8 mouse cellular contexts compared by ENCODE assay signal in genomic region chr11:106998651-106999150, GRCm38 (mm10). TPM values are rescaled to one million over a fixed set of nuclear protein-coding genes. Genes with fewer than 3 reads are reported as not detected.
DNase-seq lines count a peak whose midpoint lies in the region; ATAC-seq and TF ChIP-seq lines count a peak whose summit lies in the region.

No protein-coding gene starts in this region.

- no peaks in the 10 kb centered on the region for H3K27me3 ChIP-seq in embryonic facial prominence, embryonic 12.5 days
- no peaks in the 10 kb centered on the region for H3K27me3 ChIP-seq in hindbrain, embryonic 16.5 days (replicated peaks; ENCODE audit: control insufficient read depth, insufficient read depth, low read length)
- H3K27me3 ChIP-seq in midbrain, embryonic 11.5 days (ENCODE audit: control insufficient read depth, insufficient read depth, low read length) = no peaks in the 10 kb centered on the region
- H3K27me3 ChIP-seq in stomach, embryonic 16.5 days (ENCODE audit: control insufficient read depth, insufficient read depth, low read length) = no peaks in the 10 kb centered on the region

- no peak for DNase-seq in lung, adult 2 months
- DNase-seq in lung, postnatal 36 days = no peak
- peak; percentile 58 for DNase-seq in R1 (ENCODE audit: low read depth, low spot score)
- DNase-seq in midbrain, embryonic 11.5 days (ENCODE audit: low spot score, missing footprints) = peak; percentile 96
- no peak for DNase-seq in testis, postnatal 14 days (ENCODE audit: low spot score)

- H3K4me2 ChIP-seq in embryonic facial prominence, embryonic 12.5 days (replicated peaks) = peak overlapping the region; percentile 63
- peak overlapping the region; percentile 61 for H3K4me2 ChIP-seq in hindbrain, embryonic 16.5 days (ENCODE audit: low read length)
- H3K4me2 ChIP-seq in midbrain, embryonic 11.5 days = peak overlapping the region; percentile 56
- peak overlapping the region; percentile 46 for H3K4me2 ChIP-seq in stomach, embryonic 16.5 days (ENCODE audit: low read depth, low read length)

- peak overlapping the region; percentile 80 for H3K4me3 ChIP-seq in lung, adult 2 months (replicated peaks; ENCODE audit: extremely low read depth, low read depth, low read length)
- peak overlapping the region; percentile 100 for H3K4me3 ChIP-seq in embryonic facial prominence, embryonic 12.5 days
- H3K4me3 ChIP-seq in hindbrain, embryonic 16.5 days (ENCODE audit: low read length) = peak overlapping the region; percentile 69
- H3K4me3 ChIP-seq in midbrain, embryonic 11.5 days (ENCODE audit: low read depth, low read length) = peak overlapping the region; percentile 99
- H3K4me3 ChIP-seq in stomach, embryonic 16.5 days (replicated peaks; ENCODE audit: low read length) = peak overlapping the region; percentile 97

- no peak for TF ChIP-seq POLR2A in lung, adult 2 months (IDR thresholded peaks at IDR 0.05; ENCODE audit: borderline replicate concordance, extremely low read depth, low read depth, low read length)

- no peaks in the 10 kb centered on the region for H3K9me3 ChIP-seq in embryonic facial prominence, embryonic 12.5 days
- H3K9me3 ChIP-seq in hindbrain, embryonic 16.5 days (ENCODE audit: control insufficient read depth, low read length) = no peaks in the 10 kb centered on the region
- no peaks in the 10 kb centered on the region for H3K9me3 ChIP-seq in midbrain, embryonic 11.5 days (ENCODE audit: control insufficient read depth, low read length)
- H3K9me3 ChIP-seq in stomach, embryonic 16.5 days (replicated peaks; ENCODE audit: control insufficient read depth, low read length) = no peaks in the 10 kb centered on the region

- ATAC-seq in embryonic facial prominence, embryonic 12.5 days (ENCODE audit: insufficient number of reproducible peaks, insufficient read depth, low FRiP score, low TSS enrichment) = peak; percentile 16; the same call in 1 of the 2 replicates
- ATAC-seq in hindbrain, embryonic 16.5 days = peak; percentile 41; the same call in 1 of the 2 replicates
- ATAC-seq in midbrain, embryonic 11.5 days (ENCODE audit: low FRiP score) = peak; percentile 8
- ATAC-seq in stomach, embryonic 16.5 days (ENCODE audit: insufficient read depth, low FRiP score) = peak; percentile 5; the same call in 1 of the 2 replicates

- WGBS in lung, adult 2 months = under 1% methylated on average over 26 of the region's 26 CpGs
- WGBS in embryonic facial prominence, embryonic 12.5 days = under 1% methylated on average over 25 of the region's 26 CpGs
- under 1% methylated on average over 26 of the region's 26 CpGs for WGBS in hindbrain, embryonic 16.5 days
- WGBS in midbrain, embryonic 11.5 days = under 1% methylated on average over 26 of the region's 26 CpGs
- 0% methylated on average over 26 of the region's 26 CpGs for WGBS in stomach, embryonic 16.5 days

- peaks cover 29% of the 10 kb centered on the region for H3K36me3 ChIP-seq in embryonic facial prominence, embryonic 12.5 days
- peaks cover 14% of the 10 kb centered on the region for H3K36me3 ChIP-seq in hindbrain, embryonic 16.5 days (ENCODE audit: control insufficient read depth, insufficient read depth, low read length)
- H3K36me3 ChIP-seq in midbrain, embryonic 11.5 days (ENCODE audit: control insufficient read depth, insufficient read depth, low read length) = peaks cover 25% of the 10 kb centered on the region
- H3K36me3 ChIP-seq in stomach, embryonic 16.5 days (ENCODE audit: control insufficient read depth, insufficient read depth, low read length) = peaks cover 25% of the 10 kb centered on the region

- H3K27ac ChIP-seq in embryonic facial prominence, embryonic 12.5 days = peak overlapping the region; percentile 94
- H3K27ac ChIP-seq in hindbrain, embryonic 16.5 days (ENCODE audit: low read depth, low read length) = peak overlapping the region; percentile 68
- peak overlapping the region; percentile 85 for H3K27ac ChIP-seq in midbrain, embryonic 11.5 days (ENCODE audit: low read depth, low read length)
- H3K27ac ChIP-seq in stomach, embryonic 16.5 days (ENCODE audit: low read length) = peak overlapping the region; percentile 89

- peak overlapping the region; percentile 97 for H3K9ac ChIP-seq in embryonic facial prominence, embryonic 12.5 days
- peak overlapping the region; percentile 74 for H3K9ac ChIP-seq in hindbrain, embryonic 16.5 days (ENCODE audit: low read depth, low read length)
- peak overlapping the region; percentile 99 for H3K9ac ChIP-seq in midbrain, embryonic 11.5 days (ENCODE audit: low read length)
- peak overlapping the region; percentile 94 for H3K9ac ChIP-seq in stomach, embryonic 16.5 days (ENCODE audit: low read length)

- TF ChIP-seq CTCF in lung, adult 2 months (IDR thresholded peaks at IDR 0.05; ENCODE audit: insufficient read depth, low read length) = no peak

- peaks cover 8% of the 10 kb centered on the region; the same call in 1 of the 2 replicates for H3K4me1 ChIP-seq in lung, adult 2 months (ENCODE audit: control insufficient read depth, insufficient read depth, low read length)
- 0 out of 2 replicates have a peak, but pooled peaks cover 5% of the 10 kb centered on the region for H3K4me1 ChIP-seq in embryonic facial prominence, embryonic 12.5 days
- no peaks in the 10 kb centered on the region for H3K4me1 ChIP-seq in hindbrain, embryonic 16.5 days (ENCODE audit: control insufficient read depth, insufficient read depth, low read depth, low read length)
- H3K4me1 ChIP-seq in midbrain, embryonic 11.5 days (ENCODE audit: control insufficient read depth, insufficient read depth, low read length) = peaks cover 4% of the 10 kb centered on the region; the same call in 1 of the 2 replicates
- peaks cover 26% of the 10 kb centered on the region for H3K4me1 ChIP-seq in stomach, embryonic 16.5 days (ENCODE audit: control insufficient read depth, insufficient read depth, low read length)

RNA-seq across cellular contexts. Expression of gene Kpna2, which starts 0.6 kb away (rescaled TPM):
- 3.0 and 13.6 TPM in 2 replicates for polyA plus RNA-seq in lung, adult 2 months (2012; rRNA removed)
- 417 and 444 TPM in 2 replicates for polyA plus RNA-seq in embryonic facial prominence, embryonic 12.5 days (2016; fragmentation: Nextera tagmentation; extraction: Ambion mirVana)
- polyA plus RNA-seq in hindbrain, embryonic 16.5 days (2015; fragmentation: Nextera tagmentation; extraction: Ambion mirVana) = 132 and 165 TPM in 2 replicates
- 740 and 767 TPM in 2 replicates for polyA plus RNA-seq in midbrain, embryonic 11.5 days (2014; fragmentation: Nextera tagmentation; extraction: Ambion mirVana)
- 297 and 327 TPM in 2 replicates for polyA plus RNA-seq in stomach, embryonic 16.5 days (2015; fragmentation: Nextera tagmentation; extraction: Ambion mirVana)

RNA-seq across cellular contexts. Expression of gene 1810010H24Rik, which starts 26.8 kb away (rescaled TPM):
- 39.7 and 53.1 TPM in 2 replicates for polyA plus RNA-seq in lung, adult 2 months (2012; rRNA removed)
- polyA plus RNA-seq in embryonic facial prominence, embryonic 12.5 days (2016; fragmentation: Nextera tagmentation; extraction: Ambion mirVana) = 1.6 and 2.3 TPM in 2 replicates
- 4.7 and 5.1 TPM in 2 replicates for polyA plus RNA-seq in hindbrain, embryonic 16.5 days (2015; fragmentation: Nextera tagmentation; extraction: Ambion mirVana)
- polyA plus RNA-seq in midbrain, embryonic 11.5 days (2014; fragmentation: Nextera tagmentation; extraction: Ambion mirVana) = 3.6 and 4.1 TPM in 2 replicates
- 2.0 TPM in 2 replicates for polyA plus RNA-seq in stomach, embryonic 16.5 days (2015; fragmentation: Nextera tagmentation; extraction: Ambion mirVana)

Comparison
In these comparisons a context has a peak if more than half of its experiments do, and no peak if none do; other contexts are left out.
1. DNase-seq: peak in R1 (single experiment) and midbrain, embryonic 11.5 days (single experiment); none in lung, adult 2 months (single experiment), lung, postnatal 36 days (single experiment) and testis, postnatal 14 days (single experiment).
2. Peak in every context shown above with its lines, with median percentiles within 50 percentile points of each other: H3K4me3 ChIP-seq, ATAC-seq, H3K27ac ChIP-seq, H3K4me2 ChIP-seq and H3K9ac ChIP-seq.